Mouse (Mus musculus): Measurements from ENCODE around the gene Spice1. TPM values are rescaled to one million over a fixed set of nuclear protein-coding genes. Genes with fewer than 3 reads are reported as not detected.

The Spice1 gene
- polyA plus RNA-seq (2015; fragmentation: Nextera tagmentation; extraction: Ambion mirVana) = 12.7 and 15.6 TPM in 2 replicates

GRCm38 (mm10) chr16:44347071-44347901 is at the start of gene Spice1:
Gene Spice1 (plus strand): TSS chr16:44347121.
- Histone ChIP-seq H3K4me1 (replicated peaks) (peaks cover 16% of the 10 kb centered on the region), H3K4me2 (peak within 1 kb of the TSS; percentile 65), H3K27me3 (no peaks in the 10 kb centered on the region), H3K27ac (replicated peaks) (peak within 1 kb of the TSS; percentile 84), H3K36me3 (no peaks in the 10 kb centered on the region), H3K9ac (peak within 1 kb of the TSS; percentile 72), H3K4me3 (peak within 1 kb of the TSS; percentile 67), H3K9me3 (no peaks in the 10 kb centered on the region)
- WGBS = under 1% methylated on average over 66 of the region's 67 CpGs
- peak; percentile 99 for ATAC-seq (ENCODE audit: low read depth)

DNA sequence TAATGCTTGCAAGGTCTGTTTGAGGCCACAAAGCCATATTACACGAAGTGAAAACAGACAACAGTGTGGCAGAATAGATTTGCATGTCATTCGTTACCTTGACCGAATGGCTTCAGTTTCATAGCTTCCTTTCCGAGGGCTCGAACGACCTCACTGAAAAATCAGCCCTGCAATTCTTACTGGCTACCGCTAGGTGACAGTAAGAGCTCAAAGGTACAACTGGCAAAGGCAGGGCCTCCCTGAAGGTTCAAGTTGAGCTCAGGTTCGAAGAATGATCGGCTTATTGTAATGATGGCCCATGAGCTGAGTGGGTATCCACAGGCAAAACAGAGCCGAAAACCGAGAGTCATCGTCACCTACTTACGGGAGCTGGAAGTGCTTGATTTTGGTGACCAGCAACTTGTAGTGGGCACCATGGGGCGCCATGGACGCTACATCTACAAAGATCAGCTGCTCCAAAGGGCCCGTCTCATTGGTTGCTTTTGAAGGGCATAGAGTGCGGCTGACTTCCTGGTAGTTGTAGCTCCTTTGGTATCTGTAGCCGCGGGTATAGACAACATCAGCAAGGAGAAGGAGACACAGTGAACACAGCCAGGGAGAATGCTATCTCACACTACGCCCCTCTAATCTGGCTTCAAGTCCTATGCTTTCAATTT is 47.4 kb upstream of the Spice1 start:
- Histone ChIP-seq H3K9ac (no peak overlapping the region), H3K27ac (replicated peaks) (no peak overlapping the region), H3K9me3 (no peaks in the 10 kb centered on the region), H3K27me3 (no peaks in the 10 kb centered on the region), H3K4me1 (replicated peaks) (0 out of 2 replicates have a peak, but pooled peaks cover 3% of the 10 kb centered on the region), H3K4me2 (no peak overlapping the region), H3K36me3 (no peaks in the 10 kb centered on the region), H3K4me3 (no peak overlapping the region)
- no peak for ATAC-seq (ENCODE audit: low read depth)
- WGBS = 81% methylated on average over 20 of the region's 20 CpGs

GRCm38 (mm10) chr16:44302126-44302892 is 44.6 kb upstream of the Spice1 start:
- WGBS = 62% methylated on average over 10 of the region's 10 CpGs
- no peak overlapping the region for H3K27ac ChIP-seq (replicated peaks)
- H3K9me3 ChIP-seq = no peaks in the 10 kb centered on the region
- no peaks in the 10 kb centered on the region for H3K27me3 ChIP-seq
- H3K4me2 ChIP-seq = no peak overlapping the region
- ATAC-seq (ENCODE audit: low read depth) = no peak
- no peaks in the 10 kb centered on the region for H3K36me3 ChIP-seq
- 0 out of 2 replicates have a peak, but pooled peaks cover 3% of the 10 kb centered on the region for H3K4me1 ChIP-seq (replicated peaks)
- H3K9ac ChIP-seq = no peak overlapping the region
- no peak overlapping the region for H3K4me3 ChIP-seq

GRCm38 (mm10) chr16:44303822-44304221 is 43.1 kb upstream of the Spice1 start:
- Histone ChIP-seq H3K9ac (no peak overlapping the region), H3K9me3 (no peaks in the 10 kb centered on the region), H3K36me3 (no peaks in the 10 kb centered on the region), H3K27ac (replicated peaks) (no peak overlapping the region), H3K4me2 (no peak overlapping the region), H3K27me3 (no peaks in the 10 kb centered on the region), H3K4me3 (no peak overlapping the region), H3K4me1 (replicated peaks) (0 out of 2 replicates have a peak, but pooled peaks cover 3% of the 10 kb centered on the region)
- ATAC-seq (ENCODE audit: low read depth) = no peak
- 71% methylated on average over 2 of the region's 2 CpGs for WGBS

GRCm38 (mm10) chr16:44305606-44306005 is 41.3 kb upstream of the Spice1 start:
- Histone ChIP-seq H3K36me3 (no peaks in the 10 kb centered on the region), H3K4me3 (no peak overlapping the region), H3K27me3 (no peaks in the 10 kb centered on the region), H3K4me2 (no peak overlapping the region), H3K9me3 (no peaks in the 10 kb centered on the region), H3K27ac (replicated peaks) (no peak overlapping the region), H3K9ac (no peak overlapping the region), H3K4me1 (replicated peaks) (0 out of 2 replicates have a peak, but pooled peaks cover 3% of the 10 kb centered on the region)
- no peak for ATAC-seq (ENCODE audit: low read depth)
- WGBS = 72% methylated on average over 3 of the region's 3 CpGs

- Histone ChIP-seq H3K4me3 (no peak overlapping the region), H3K9ac (no peak overlapping the region), H3K27me3 (no peaks in the 10 kb centered on the region), H3K4me1 (replicated peaks) (no peaks in the 10 kb centered on the region), H3K27ac (replicated peaks) (no peak overlapping the region), H3K36me3 (no peaks in the 10 kb centered on the region), H3K4me2 (no peak overlapping the region), H3K9me3 (no peaks in the 10 kb centered on the region)
- 79% methylated on average over 4 of the region's 4 CpGs for WGBS
- ATAC-seq (ENCODE audit: low read depth) = no peak
Observed at GRCm38 (mm10) chr16:44313422-44313821, 33.5 kb upstream of the Spice1 start.

DNA sequence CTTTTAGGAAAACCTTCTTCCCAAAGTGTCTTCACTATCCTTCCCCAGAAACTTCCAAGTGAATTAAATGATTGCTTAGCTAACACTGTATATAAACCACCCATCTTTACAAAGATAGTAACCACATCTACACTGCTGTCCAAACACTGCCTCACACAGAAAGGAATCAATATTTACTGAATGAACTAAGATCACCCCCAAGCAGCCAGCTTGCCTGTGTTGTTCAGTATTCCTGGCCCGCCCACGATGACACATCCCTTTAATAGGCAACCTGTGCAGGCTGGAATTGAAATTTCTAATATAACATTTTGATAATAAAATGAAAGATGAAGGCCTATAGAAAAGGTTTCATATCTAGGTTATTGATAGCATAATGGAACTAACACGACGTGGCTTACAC is 30.6 kb upstream of the Spice1 start:
- no peak overlapping the region for H3K4me3 ChIP-seq
- H3K9ac ChIP-seq = no peak overlapping the region
- no peaks in the 10 kb centered on the region for H3K4me1 ChIP-seq (replicated peaks)
- H3K36me3 ChIP-seq = no peaks in the 10 kb centered on the region
- no peak overlapping the region for H3K27ac ChIP-seq (replicated peaks)
- H3K27me3 ChIP-seq = no peaks in the 10 kb centered on the region
- 81% methylated on average over 4 of the region's 4 CpGs for WGBS
- no peak for ATAC-seq (ENCODE audit: low read depth)
- H3K9me3 ChIP-seq = no peaks in the 10 kb centered on the region
- H3K4me2 ChIP-seq = no peak overlapping the region

DNA sequence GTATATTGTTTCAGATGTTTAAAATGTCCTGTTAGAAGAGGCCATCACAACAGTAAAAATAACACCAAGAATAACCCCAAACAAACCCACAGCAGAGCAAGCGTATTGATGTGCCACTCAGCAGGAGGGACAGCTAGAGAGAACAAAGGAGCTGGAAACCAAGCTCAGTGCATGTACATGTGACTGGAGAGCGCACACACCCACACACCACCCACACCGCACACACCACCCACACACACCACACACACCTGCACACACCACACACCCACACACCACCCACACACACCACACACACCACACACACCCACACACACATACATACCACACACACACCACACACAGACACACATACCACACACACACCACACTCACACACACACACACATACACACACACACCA is 26.7 kb upstream of the Spice1 start:
- WGBS = 68% methylated on average over 3 of the region's 3 CpGs
- no peak for ATAC-seq (ENCODE audit: low read depth)
- no peaks in the 10 kb centered on the region for H3K9me3 ChIP-seq
- H3K27ac ChIP-seq (replicated peaks) = no peak overlapping the region
- no peak overlapping the region for H3K4me2 ChIP-seq
- H3K36me3 ChIP-seq = no peaks in the 10 kb centered on the region
- no peak overlapping the region for H3K9ac ChIP-seq
- H3K27me3 ChIP-seq = no peaks in the 10 kb centered on the region
- no peaks in the 10 kb centered on the region for H3K4me1 ChIP-seq (replicated peaks)
- H3K4me3 ChIP-seq = no peak overlapping the region

- H3K9ac ChIP-seq = no peak overlapping the region
- 86% methylated on average over 4 of the region's 4 CpGs for WGBS
- no peaks in the 10 kb centered on the region for H3K36me3 ChIP-seq
- H3K9me3 ChIP-seq = no peaks in the 10 kb centered on the region
- no peak for ATAC-seq (ENCODE audit: low read depth)
- no peak overlapping the region for H3K4me2 ChIP-seq
- no peak overlapping the region for H3K27ac ChIP-seq (replicated peaks)
- peaks cover 7% of the 10 kb centered on the region for H3K4me1 ChIP-seq (replicated peaks)
- H3K4me3 ChIP-seq = no peak overlapping the region
- H3K27me3 ChIP-seq = peaks cover 18% of the 10 kb centered on the region
Observed at GRCm38 (mm10) chr16:44328644-44329043, 18.3 kb upstream of the Spice1 start.

GRCm38 (mm10) chr16:44330657-44331056 is 16.3 kb upstream of the Spice1 start:
- no peak for ATAC-seq (ENCODE audit: low read depth)
- Histone ChIP-seq H3K36me3 (no peaks in the 10 kb centered on the region), H3K9me3 (no peaks in the 10 kb centered on the region), H3K4me2 (no peak overlapping the region), H3K27me3 (peaks cover 27% of the 10 kb centered on the region), H3K4me3 (no peak overlapping the region), H3K27ac (replicated peaks) (no peak overlapping the region), H3K9ac (no peak overlapping the region), H3K4me1 (replicated peaks) (peaks cover 7% of the 10 kb centered on the region)
- WGBS = 76% methylated on average over 9 of the region's 9 CpGs

DNA sequence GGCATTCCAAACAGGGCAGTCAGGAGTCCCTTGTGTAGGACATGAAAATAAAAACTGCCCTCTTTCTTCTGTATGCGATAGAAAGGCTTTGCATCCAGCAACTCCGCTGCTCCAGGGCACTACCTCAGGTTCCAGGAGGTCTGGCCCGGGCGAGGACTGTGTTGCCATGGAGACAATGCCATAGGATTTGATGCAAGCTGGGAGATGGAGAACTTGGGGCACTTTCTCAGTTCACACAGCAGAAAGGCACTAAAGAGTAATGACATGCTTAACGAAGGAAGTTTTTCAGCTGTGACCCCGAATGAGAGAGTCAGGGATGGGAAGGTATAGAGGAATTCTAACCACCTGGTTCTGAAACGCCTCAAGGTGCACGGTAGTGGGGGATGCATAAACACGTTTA is 15.8 kb upstream of the Spice1 start:
- Histone ChIP-seq H3K9me3 (no peaks in the 10 kb centered on the region), H3K4me3 (0 out of 2 replicates have a peak overlapping the region, but pooled peaks have one; percentile 1), H3K4me2 (peak overlapping the region; percentile 99), H3K9ac (no peak overlapping the region), H3K27ac (replicated peaks) (no peak overlapping the region), H3K36me3 (no peaks in the 10 kb centered on the region), H3K27me3 (peaks cover 27% of the 10 kb centered on the region), H3K4me1 (replicated peaks) (peaks cover 7% of the 10 kb centered on the region)
- 21% methylated on average over 9 of the region's 9 CpGs for WGBS
- ATAC-seq (ENCODE audit: low read depth) = no peak

DNA sequence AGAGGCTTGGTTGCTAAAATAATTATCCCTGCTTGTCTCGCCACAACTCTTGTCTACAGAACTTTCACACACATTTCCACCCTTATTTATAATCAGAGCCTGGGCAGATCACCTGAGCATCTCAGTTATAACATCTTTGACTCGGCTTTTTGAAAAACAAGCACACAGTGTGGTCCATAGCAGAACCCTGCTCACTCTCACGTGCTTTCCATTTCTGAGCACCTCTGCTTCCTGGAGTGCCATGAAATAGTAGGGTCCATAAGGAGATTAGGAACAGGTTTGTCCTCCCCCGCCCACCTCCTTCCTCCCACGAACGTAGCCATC is 15.3 kb upstream of the Spice1 start:
- Histone ChIP-seq H3K27ac (replicated peaks) (no peak overlapping the region), H3K4me3 (peak overlapping the region; percentile 69), H3K4me1 (replicated peaks) (peaks cover 7% of the 10 kb centered on the region), H3K9me3 (no peaks in the 10 kb centered on the region), H3K9ac (peak overlapping the region; percentile 83), H3K36me3 (no peaks in the 10 kb centered on the region), H3K27me3 (peaks cover 27% of the 10 kb centered on the region), H3K4me2 (peak overlapping the region; percentile 99)
- WGBS = 14% methylated on average over 6 of the region's 6 CpGs
- ATAC-seq (ENCODE audit: low read depth) = no peak; the same call in 1 of the 2 replicates

Data from neural tube, embryonic 13.5 days (tissue).